Mouse (Mus musculus): ENCODE data around the gene Rbmxl1. TPM values are rescaled to one million over a fixed set of nuclear protein-coding genes. Genes with fewer than 3 reads are reported as not detected.

Rbmxl1 gene
- polyA plus RNA-seq, 1 experiment: 86.5 TPM

DNA sequence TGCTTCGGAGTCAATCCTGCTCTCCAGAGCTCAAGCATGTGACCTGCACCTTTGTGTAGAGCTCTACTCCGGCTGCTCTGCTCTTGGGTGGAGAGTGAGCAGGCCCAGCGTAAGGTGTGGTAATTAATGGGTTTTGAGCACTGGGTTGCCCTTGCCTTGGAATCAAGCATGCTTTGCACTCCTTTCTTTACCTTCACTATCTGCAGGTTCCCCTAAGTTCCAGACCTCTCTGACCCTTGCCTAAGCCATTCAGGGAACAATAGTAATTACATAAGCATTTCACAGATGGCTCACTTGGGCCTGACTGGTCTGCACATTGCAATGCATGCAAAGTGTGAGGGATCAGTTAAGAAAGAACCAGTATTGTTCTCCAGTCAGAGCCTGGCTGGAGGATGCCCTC lies 29.1 kb upstream of the Rbmxl1 start:
- H3K4me1 ChIP-seq (ENCODE audit: control insufficient read depth, insufficient read depth, low read length): no peaks in the 10 kb centered on the region
- no peak for TF ChIP-seq CTCF (IDR thresholded peaks at IDR 0.05; ENCODE audit: borderline replicate concordance, insufficient read depth, low read length)
- no peak for TF ChIP-seq POLR2A (IDR thresholded peaks at IDR 0.05; ENCODE audit: low read depth, low read length)
- no peak overlapping the region for H3K4me3 ChIP-seq (ENCODE audit: insufficient read depth, low read length)
- no peak overlapping the region for H3K27ac ChIP-seq (ENCODE audit: insufficient read depth, low read length)

DNA sequence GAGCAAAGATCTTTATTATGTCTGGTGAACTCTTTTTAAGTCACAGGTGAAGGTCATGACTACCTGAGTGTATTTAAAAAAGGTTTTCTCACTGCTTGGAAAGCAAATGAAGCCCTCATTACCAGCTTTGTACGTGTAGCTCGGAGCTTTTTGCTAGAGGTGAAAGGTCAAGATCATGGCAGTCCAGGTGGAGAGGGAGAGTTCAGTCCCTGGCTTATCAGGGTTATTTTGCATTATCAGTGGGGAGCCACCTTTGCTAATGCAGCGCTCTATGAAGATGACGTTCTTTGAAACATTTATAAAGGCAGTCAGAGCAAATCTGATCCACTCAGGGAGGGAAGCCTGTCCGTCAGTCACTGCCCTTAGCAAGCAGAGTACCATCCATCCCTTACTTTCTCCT lies 28.0 kb upstream of the Rbmxl1 start:
- no peak for TF ChIP-seq CTCF (IDR thresholded peaks at IDR 0.05; ENCODE audit: borderline replicate concordance, insufficient read depth, low read length)
- no peak for TF ChIP-seq POLR2A (IDR thresholded peaks at IDR 0.05; ENCODE audit: low read depth, low read length)
- H3K27ac ChIP-seq (ENCODE audit: insufficient read depth, low read length): no peak overlapping the region

DNA sequence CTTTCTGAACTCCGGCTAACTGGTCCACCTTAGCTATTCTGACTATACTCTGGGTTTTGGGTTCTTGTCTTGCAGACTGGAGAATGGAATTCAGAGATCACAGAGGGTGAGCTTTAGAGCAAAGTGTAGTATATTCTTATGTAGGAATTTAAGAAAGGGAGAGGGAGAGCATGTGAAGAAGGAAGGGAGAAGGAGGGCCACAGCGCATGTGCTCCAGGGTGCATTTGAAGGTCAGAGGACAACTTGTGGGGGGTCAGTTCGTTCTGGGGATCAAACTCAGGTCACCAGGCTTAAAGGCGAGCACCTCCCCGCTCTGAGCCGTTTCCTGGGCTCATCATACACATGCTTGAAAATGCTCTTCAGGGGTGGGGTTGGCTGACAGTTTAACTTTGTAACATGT lies 25.3 kb upstream of the Rbmxl1 start:
- TF ChIP-seq CTCF (IDR thresholded peaks at IDR 0.05; ENCODE audit: borderline replicate concordance, insufficient read depth, low read length) (no peak), POLR2A (IDR thresholded peaks at IDR 0.05; ENCODE audit: low read depth, low read length) (no peak)
- Histone ChIP-seq H3K4me1 (ENCODE audit: control insufficient read depth, insufficient read depth, low read length) (no peaks in the 10 kb centered on the region), H3K4me3 (ENCODE audit: insufficient read depth, low read length) (no peak overlapping the region), H3K27ac (ENCODE audit: insufficient read depth, low read length) (no peak overlapping the region)

More for the DNA sequence above, 28.0 kb upstream of the Rbmxl1 start:
- Histone ChIP-seq H3K4me3 (ENCODE audit: insufficient read depth, low read length) (no peak overlapping the region), H3K4me1 (ENCODE audit: control insufficient read depth, insufficient read depth, low read length) (no peaks in the 10 kb centered on the region)

DNA sequence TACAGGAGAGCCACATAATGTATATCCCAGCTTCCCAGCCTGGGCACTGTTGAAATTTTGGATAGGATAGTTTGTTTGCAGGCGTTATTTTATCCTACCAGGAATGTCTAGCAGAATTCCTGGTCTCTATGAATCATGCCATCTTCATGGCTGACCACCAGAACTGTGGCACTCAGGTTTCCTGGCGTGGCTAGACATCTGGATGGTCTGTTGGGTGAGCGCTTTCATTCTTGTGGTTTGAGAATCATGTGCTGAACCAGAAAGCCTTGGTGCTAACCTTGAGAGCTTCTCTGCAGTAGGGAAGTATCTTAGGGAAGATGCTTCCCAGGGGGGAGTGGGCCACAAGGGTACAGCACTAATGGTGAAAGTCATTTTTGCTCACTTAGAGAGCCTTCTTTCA lies 6.4 kb upstream of the Rbmxl1 start:
- Histone ChIP-seq H3K4me3 (ENCODE audit: insufficient read depth, low read length) (no peak overlapping the region), H3K4me1 (ENCODE audit: control insufficient read depth, insufficient read depth, low read length) (peaks cover 6% of the 10 kb centered on the region), H3K27ac (ENCODE audit: insufficient read depth, low read length) (no peak overlapping the region)
- TF ChIP-seq CTCF (IDR thresholded peaks at IDR 0.05; ENCODE audit: borderline replicate concordance, insufficient read depth, low read length) (no peak), POLR2A (IDR thresholded peaks at IDR 0.05; ENCODE audit: low read depth, low read length) (no peak)

DNA sequence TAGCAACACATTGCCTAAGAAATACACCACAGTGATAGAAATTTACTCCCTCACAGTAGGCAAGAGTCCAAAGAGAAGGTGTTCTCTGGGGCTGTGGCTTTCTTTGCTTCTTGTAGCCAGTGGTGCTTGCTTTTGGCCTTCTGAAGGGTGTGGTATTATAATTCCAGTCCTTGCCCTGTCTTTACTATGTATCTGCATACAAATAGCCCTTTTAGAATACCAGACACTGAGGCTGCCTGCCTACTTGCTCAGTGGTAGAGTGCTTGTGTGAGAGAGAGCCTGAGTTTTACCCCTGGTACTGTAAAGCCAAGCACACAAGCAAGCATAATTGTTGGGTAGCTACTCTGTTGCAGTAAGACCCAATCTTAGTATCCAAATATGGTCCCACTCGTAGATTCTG lies 6.0 kb upstream of the Rbmxl1 start:
- TF ChIP-seq POLR2A (IDR thresholded peaks at IDR 0.05; ENCODE audit: low read depth, low read length) (no peak), CTCF (IDR thresholded peaks at IDR 0.05; ENCODE audit: borderline replicate concordance, insufficient read depth, low read length) (no peak)
- H3K4me1 ChIP-seq (ENCODE audit: control insufficient read depth, insufficient read depth, low read length): peaks cover 6% of the 10 kb centered on the region
- H3K27ac ChIP-seq (ENCODE audit: insufficient read depth, low read length): no peak overlapping the region
- no peak overlapping the region for H3K4me3 ChIP-seq (ENCODE audit: insufficient read depth, low read length)

DNA sequence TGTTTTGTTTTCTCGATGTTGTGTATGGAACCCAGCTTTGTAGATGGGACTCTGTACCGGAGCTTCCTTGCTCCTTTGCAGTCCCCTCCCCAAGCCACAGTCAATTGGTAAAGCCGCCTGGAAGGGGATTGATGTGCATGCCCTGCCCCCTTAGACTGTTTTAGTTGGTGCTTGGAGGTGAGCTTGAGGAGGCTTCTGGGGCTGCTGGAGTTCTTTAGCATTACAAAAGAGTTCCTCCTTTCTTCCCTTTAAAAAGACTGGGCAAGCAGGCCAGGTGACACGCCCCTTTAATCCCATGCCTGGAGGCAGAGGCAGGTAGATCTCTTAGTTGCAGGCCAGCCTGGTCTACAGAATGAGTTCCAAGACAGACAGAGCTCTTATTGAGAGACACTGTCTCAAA lies 4.4 kb upstream of the Rbmxl1 start:
- Histone ChIP-seq H3K4me3 (ENCODE audit: insufficient read depth, low read length) (no peak overlapping the region), H3K4me1 (ENCODE audit: control insufficient read depth, insufficient read depth, low read length) (peaks cover 6% of the 10 kb centered on the region), H3K27ac (ENCODE audit: insufficient read depth, low read length) (no peak overlapping the region)
- no peak for TF ChIP-seq POLR2A (IDR thresholded peaks at IDR 0.05; ENCODE audit: low read depth, low read length)
- no peak for TF ChIP-seq CTCF (IDR thresholded peaks at IDR 0.05; ENCODE audit: borderline replicate concordance, insufficient read depth, low read length)

DNA sequence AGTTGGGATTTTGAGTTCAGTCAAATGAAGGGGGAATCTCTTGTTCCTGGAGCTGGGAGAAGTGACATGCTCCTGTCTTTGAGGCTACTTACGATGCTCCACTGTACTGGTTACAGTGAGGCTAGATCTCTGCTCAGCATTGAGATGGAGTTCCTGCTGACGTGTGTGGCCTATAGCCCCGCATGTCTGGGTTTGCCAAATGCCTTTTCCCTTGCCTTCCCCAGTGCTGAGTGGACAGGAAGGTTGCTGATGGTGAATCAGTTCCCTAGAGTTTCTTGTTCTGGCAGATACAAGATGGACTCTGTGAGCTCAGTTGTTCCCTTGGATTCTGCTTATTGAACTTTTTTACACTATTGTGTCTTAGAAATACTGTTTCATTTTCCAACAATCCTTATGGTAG lies 2.2 kb upstream of the Rbmxl1 start:
- peak overlapping the region; percentile 27 for H3K27ac ChIP-seq (ENCODE audit: insufficient read depth, low read length)
- TF ChIP-seq CTCF (IDR thresholded peaks at IDR 0.05; ENCODE audit: borderline replicate concordance, insufficient read depth, low read length) (no peak), POLR2A (IDR thresholded peaks at IDR 0.05; ENCODE audit: low read depth, low read length) (0 out of 2 replicates have a peak, but pooled peaks have one; percentile 19)
- peak overlapping the region; percentile 7; the same call in 1 of the 2 replicates for H3K4me3 ChIP-seq (ENCODE audit: insufficient read depth, low read length)
- H3K4me1 ChIP-seq (ENCODE audit: control insufficient read depth, insufficient read depth, low read length): peaks cover 8% of the 10 kb centered on the region

DNA sequence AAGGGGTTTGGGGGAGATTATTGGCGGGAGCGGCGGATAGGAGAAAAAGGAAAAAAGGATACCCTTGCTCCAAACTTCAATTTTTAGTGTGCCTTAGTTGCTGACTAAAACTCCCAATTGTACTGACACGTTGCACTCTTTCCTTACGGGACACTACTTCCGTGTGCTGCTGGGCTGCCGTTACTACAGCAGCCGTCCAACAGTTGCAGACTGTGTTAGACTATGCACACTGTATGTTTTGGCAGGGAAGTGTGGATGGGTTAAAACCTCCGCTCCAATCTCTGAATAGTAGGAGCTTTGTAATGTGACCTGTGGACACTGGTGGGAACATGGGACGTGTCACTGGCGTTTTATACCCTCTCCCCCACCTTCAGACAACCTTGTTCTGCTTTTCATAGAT lies 1.4 kb upstream of the Rbmxl1 start:
- peaks cover 8% of the 10 kb centered on the region for H3K4me1 ChIP-seq (ENCODE audit: control insufficient read depth, insufficient read depth, low read length)
- no peak for TF ChIP-seq CTCF (IDR thresholded peaks at IDR 0.05; ENCODE audit: borderline replicate concordance, insufficient read depth, low read length)
- peak; percentile 72 for TF ChIP-seq POLR2A (IDR thresholded peaks at IDR 0.05; ENCODE audit: low read depth, low read length)
- peak overlapping the region; percentile 95 for H3K4me3 ChIP-seq (ENCODE audit: insufficient read depth, low read length)
- peak overlapping the region; percentile 88 for H3K27ac ChIP-seq (ENCODE audit: insufficient read depth, low read length)

DNA sequence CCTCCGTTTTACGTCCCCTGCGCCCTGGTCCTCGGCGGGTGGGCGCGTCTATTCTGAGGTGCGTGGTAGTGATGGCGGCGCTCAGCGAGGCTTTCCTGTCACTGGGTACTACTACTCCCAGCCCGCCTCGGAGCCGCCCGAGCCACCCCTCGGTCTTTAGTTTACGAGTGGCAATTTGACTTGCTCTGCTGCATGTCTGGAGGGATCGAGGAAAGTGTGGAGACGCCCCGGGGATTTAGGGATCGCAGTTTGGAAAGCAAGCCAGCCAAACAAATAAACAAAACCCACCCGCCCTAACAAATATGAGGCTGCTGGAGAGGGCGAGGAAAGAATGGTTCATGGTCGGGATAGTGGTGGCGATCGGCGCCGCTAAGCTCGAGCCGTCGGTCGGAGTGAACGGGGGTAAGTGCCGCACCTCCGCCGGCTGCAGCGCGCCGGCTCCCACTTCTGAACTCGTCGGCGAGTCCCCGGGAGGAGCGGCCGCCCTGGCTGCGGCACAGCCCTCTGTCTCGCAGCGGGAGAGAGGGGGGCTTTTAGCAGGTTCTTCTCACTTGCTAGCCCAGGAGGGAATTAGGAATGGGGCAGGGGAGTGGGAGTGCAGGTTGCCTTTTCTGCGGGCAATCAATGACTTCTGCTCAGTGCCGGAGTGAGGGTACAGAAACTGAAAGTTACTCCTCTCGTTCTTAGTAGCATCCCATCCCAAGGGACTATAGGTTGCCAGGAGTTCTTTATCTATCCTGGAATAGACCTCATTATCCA lies 754 bp upstream of the Rbmxl1 start, which contains the start of gene Slc10a7:
Slc10a7 (plus strand) TSS at position 74 of the 759 bp plus-strand sequence.
- Histone ChIP-seq H3K27ac (ENCODE audit: insufficient read depth, low read length) (peak within 1 kb of the TSS; percentile 88), H3K4me1 (ENCODE audit: control insufficient read depth, insufficient read depth, low read length) (peaks cover 5% of the 10 kb centered on the region; the same call in 1 of the 2 replicates), H3K4me3 (ENCODE audit: insufficient read depth, low read length) (peak within 1 kb of the TSS; percentile 95)
- peak; percentile 57 for TF ChIP-seq POLR2A (IDR thresholded peaks at IDR 0.05; ENCODE audit: low read depth, low read length)
- TF ChIP-seq CTCF (IDR thresholded peaks at IDR 0.05; ENCODE audit: borderline replicate concordance, insufficient read depth, low read length): no peak

DNA sequence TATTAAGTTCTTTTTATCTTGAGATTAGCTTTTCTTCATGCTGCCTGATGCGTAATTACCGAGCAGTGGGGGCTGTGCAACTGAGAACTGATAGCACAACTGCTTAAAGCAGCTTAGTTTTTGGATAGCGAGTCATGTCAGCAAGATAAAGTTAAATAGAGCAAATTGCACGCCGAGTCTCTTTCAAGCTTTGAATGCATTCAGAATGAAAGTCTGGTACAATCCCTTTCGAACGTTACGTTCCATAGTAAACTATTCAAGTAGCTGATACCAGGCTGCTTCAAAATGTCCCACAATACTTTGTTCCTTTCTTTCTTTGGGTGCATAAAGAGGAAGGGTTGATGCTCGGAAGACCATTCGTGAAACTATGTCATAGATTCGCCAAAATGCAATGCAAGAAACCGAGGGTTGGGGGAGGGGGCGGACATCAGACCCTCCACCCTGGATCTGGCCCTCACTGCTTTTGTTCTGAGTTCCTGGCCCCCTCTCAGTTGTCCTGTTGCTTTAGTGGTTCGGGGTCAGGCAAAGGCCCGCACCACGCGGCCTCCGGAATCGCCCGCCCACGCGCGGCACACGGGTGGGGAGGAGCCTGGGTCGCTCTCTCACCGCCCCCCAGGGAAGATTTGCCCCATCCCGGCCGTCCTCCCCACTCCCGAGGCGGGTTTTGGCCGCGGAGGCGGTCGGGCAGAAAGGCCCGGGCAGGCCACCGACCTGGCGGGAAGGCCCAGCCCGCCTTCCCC lies 549 bp downstream of the Rbmxl1 start:
- Histone ChIP-seq H3K27ac (ENCODE audit: insufficient read depth, low read length) (peak overlapping the region; percentile 73), H3K4me1 (ENCODE audit: control insufficient read depth, insufficient read depth, low read length) (peaks cover 5% of the 10 kb centered on the region; the same call in 1 of the 2 replicates), H3K4me3 (ENCODE audit: insufficient read depth, low read length) (peak overlapping the region; percentile 95)
- TF ChIP-seq CTCF (IDR thresholded peaks at IDR 0.05; ENCODE audit: borderline replicate concordance, insufficient read depth, low read length) (no peak), POLR2A (IDR thresholded peaks at IDR 0.05; ENCODE audit: low read depth, low read length) (peak; percentile 37; the same call in 1 of the 2 replicates)
